Mouse (Mus musculus) heart, embryonic 13.5 days (tissue): Measurements from ENCODE around the gene Cemip2. TPM values are rescaled to one million over a fixed set of nuclear protein-coding genes. Genes with fewer than 3 reads are reported as not detected.
"Not testable (repeated sequence)": the region's sequence is repeated elsewhere in the genome, so short reads cannot be mapped to it uniquely, and the experiment has no call there.

Experiments used
- ATAC-seq: fragments of 200-750 bp; cut with Nextera tagmentation; 2 replicates; pipeline ENCODE4 v1.8.0; 2017; ENCODE audit warnings: moderate TSS enrichment; ENCODE audit not compliant: insufficient number of reproducible peaks, low FRiP score, low TSS enrichment; ENCODE audit errors: extremely low read depth
- H3K27ac ChIP-seq: fragments of 300-500 bp; sonication (generic); replicated peaks from 2 replicates; pipeline ENCODE4 v1.5.1; 2015; ENCODE audit warnings: moderate library complexity, mild to moderate bottlenecking, inconsistent platforms
- H3K27me3 ChIP-seq: fragments of 300-500 bp; sonication (generic); replicated peaks from 2 replicates; pipeline ENCODE4 v1.6.1; 2015; ENCODE audit warnings: mild to moderate bottlenecking, inconsistent platforms
- H3K36me3 ChIP-seq: fragments of 300-500 bp; sonication (generic); 2 replicates; pipeline ENCODE4 v1.6.1; 2015; ENCODE audit warnings: mild to moderate bottlenecking, inconsistent platforms
- H3K4me1 ChIP-seq: fragments of 300-500 bp; sonication (generic); 2 replicates; pipeline ENCODE4 v1.6.1; 2015; ENCODE audit warnings: inconsistent platforms
- H3K4me2 ChIP-seq: fragments of 300-500 bp; sonication (generic); 2 replicates; pipeline ENCODE4 v1.6.1; 2015; ENCODE audit warnings: inconsistent platforms, mild to moderate bottlenecking, moderate library complexity
- H3K4me3 ChIP-seq: fragments of 300-500 bp; sonication (generic); 2 replicates; pipeline ENCODE4 v1.5.1; 2015; ENCODE audit warnings: moderate library complexity, mild to moderate bottlenecking, inconsistent platforms
- H3K9ac ChIP-seq: fragments of 300-500 bp; sonication (generic); 2 replicates; pipeline ENCODE4 v1.6.1; 2015; ENCODE audit warnings: inconsistent platforms, mild to moderate bottlenecking, moderate library complexity
- H3K9me3 ChIP-seq: fragments of 300-500 bp; sonication (generic); 2 replicates; pipeline ENCODE4 v1.6.1; 2016; ENCODE audit warnings: inconsistent platforms
- WGBS: fragments of 180-500 bp; shearing (Covaris S2); methylation state at CpG from one replicate; pipeline ENCODE4 v1.1.7; 2015; ENCODE audit warnings: mixed read lengths; 5-methylcytosine and 5-hydroxymethylcytosine counted together
- polyA plus RNA-seq: library from polyadenylated mRNA; unstranded; fragments of >200 nt; fragmentation: Nextera tagmentation; extraction: Ambion mirVana; gene quantifications from 2 replicates; pipeline ENCODE4 v1.2.1, GENCODE M21; 2015

The Cemip2 gene
- polyA plus RNA-seq, 1 experiment from 2014 or later = 55.2 TPM

- Histone ChIP-seq H3K9me3 (0 out of 2 replicates have a peak, but pooled peaks cover 4% of the 10 kb centered on the region), H3K4me1 (peaks cover 22% of the 10 kb centered on the region), H3K4me3 (no peak overlapping the region), H3K27ac (no peak overlapping the region; the same call in 1 of the 2 replicates), H3K36me3 (peaks cover 76% of the 10 kb centered on the region), H3K27me3 (no peaks in the 10 kb centered on the region), H3K4me2 (no peak overlapping the region), H3K9ac (no peak overlapping the region)
- 58% methylated on average over 8 of the region's 8 CpGs for WGBS
- ATAC-seq = no peak
Observed at GRCm38 (mm10) chr19:21855421-21856128, 77.4 kb downstream of the Cemip2 start.

GRCm38 (mm10) chr19:21858846-21859521 lies 80.8 kb downstream of the Cemip2 start:
- Histone ChIP-seq H3K4me2 (no peak overlapping the region), H3K27ac (peak overlapping the region; percentile 67), H3K27me3 (no peaks in the 10 kb centered on the region), H3K9me3 (0 out of 2 replicates have a peak, but pooled peaks cover 4% of the 10 kb centered on the region), H3K9ac (no peak overlapping the region), H3K36me3 (peaks cover 56% of the 10 kb centered on the region), H3K4me1 (peaks cover 24% of the 10 kb centered on the region), H3K4me3 (no peak overlapping the region)
- ATAC-seq = peak; percentile 46; the same call in 1 of the 2 replicates
- WGBS = 30% methylated on average over 12 of the region's 12 CpGs

- no peak for ATAC-seq
- H3K4me1 ChIP-seq = peaks cover 21% of the 10 kb centered on the region
- H3K4me2 ChIP-seq = no peak overlapping the region
- 76% methylated on average over 5 of the region's 5 CpGs for WGBS
- H3K9me3 ChIP-seq = no peaks in the 10 kb centered on the region
- H3K4me3 ChIP-seq = no peak overlapping the region
- H3K27ac ChIP-seq = no peak overlapping the region
- no peaks in the 10 kb centered on the region for H3K27me3 ChIP-seq
- peaks cover 44% of the 10 kb centered on the region for H3K36me3 ChIP-seq
- no peak overlapping the region for H3K9ac ChIP-seq
Observed at GRCm38 (mm10) chr19:21860132-21860531, 82.0 kb downstream of the Cemip2 start.

DNA sequence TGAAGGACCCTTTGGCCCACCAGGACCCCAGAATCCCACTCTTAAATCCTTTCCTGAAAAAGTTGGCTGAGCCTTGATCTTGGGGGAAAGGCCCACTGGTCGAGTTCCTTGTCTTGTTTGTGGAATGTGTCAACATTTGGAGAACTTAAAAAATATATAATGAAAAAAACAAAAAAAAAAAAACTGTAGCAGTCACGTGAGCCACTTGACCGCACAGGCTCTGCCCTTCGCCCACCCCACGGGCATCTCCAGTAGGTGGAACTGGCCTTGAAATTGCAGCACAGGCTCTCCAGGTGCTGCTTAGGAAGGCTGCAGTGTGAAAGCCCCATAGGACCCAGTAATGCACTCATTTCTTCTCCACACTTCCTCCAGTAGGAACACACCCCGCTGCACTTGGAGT lies 82.8 kb downstream of the Cemip2 start:
- Histone ChIP-seq H3K4me1 (peaks cover 26% of the 10 kb centered on the region), H3K27ac (no peak overlapping the region), H3K27me3 (no peaks in the 10 kb centered on the region), H3K9ac (no peak overlapping the region), H3K9me3 (no peaks in the 10 kb centered on the region), H3K36me3 (peaks cover 38% of the 10 kb centered on the region), H3K4me3 (no peak overlapping the region), H3K4me2 (no peak overlapping the region)
- WGBS = 84% methylated on average over 6 of the region's 6 CpGs
- ATAC-seq = no peak

DNA sequence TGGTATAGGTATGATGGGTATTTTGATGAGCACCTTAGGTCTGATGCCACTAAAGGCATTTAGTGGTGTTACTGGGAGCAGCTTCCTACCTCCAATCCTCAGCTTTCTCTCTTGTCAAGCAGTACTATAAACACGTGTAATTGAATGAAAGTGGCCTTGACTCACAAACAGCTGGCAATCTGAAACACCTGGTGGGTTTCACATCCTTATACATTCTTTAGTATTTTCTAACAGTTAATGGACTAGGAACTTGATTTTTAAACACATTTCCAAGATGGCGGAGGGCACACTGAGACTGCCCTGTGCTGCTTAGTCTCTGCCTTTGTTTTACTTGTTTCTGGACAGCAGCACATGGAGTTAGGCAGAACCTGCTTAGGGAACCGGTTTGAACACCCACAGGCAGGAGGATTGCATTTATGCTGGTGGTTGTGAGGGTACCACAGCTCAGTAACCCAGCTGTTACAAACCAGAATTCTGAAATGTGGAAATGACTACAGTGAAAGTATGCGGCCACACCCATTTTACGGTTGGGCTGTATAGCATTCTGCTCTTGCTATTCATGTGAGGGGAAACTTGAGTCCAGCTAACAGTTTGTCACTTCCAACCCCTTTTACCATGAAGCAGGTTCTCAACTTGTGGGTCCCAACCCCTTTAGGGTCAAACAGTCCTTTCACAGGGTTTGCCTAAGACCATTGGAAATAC lies 84.3 kb downstream of the Cemip2 start:
- no peak for ATAC-seq
- no peaks in the 10 kb centered on the region for H3K9me3 ChIP-seq
- H3K4me1 ChIP-seq = peaks cover 35% of the 10 kb centered on the region
- peaks cover 22% of the 10 kb centered on the region for H3K36me3 ChIP-seq
- H3K9ac ChIP-seq = no peak overlapping the region
- no peak overlapping the region for H3K4me3 ChIP-seq
- H3K27me3 ChIP-seq = no peaks in the 10 kb centered on the region
- H3K4me2 ChIP-seq = no peak overlapping the region
- 79% methylated on average over 5 of the region's 5 CpGs for WGBS
- 0 out of 2 replicates have a peak overlapping the region, but pooled peaks have one; percentile 13 for H3K27ac ChIP-seq

GRCm38 (mm10) chr19:21862991-21863931 lies 85.1 kb downstream of the Cemip2 start:
- no peak for ATAC-seq
- H3K9ac ChIP-seq = no peak overlapping the region
- WGBS = 78% methylated on average over 9 of the region's 9 CpGs

GRCm38 (mm10) chr19:21865242-21866055 lies 87.3 kb downstream of the Cemip2 start:
- H3K4me1 ChIP-seq = peaks cover 27% of the 10 kb centered on the region
- peak overlapping the region; percentile 41; the same call in 1 of the 2 replicates for H3K27ac ChIP-seq
- no peak overlapping the region for H3K9ac ChIP-seq
- H3K9me3 ChIP-seq = no peaks in the 10 kb centered on the region
- no peaks in the 10 kb centered on the region for H3K27me3 ChIP-seq
- no peak overlapping the region for H3K4me2 ChIP-seq
- no peak for ATAC-seq
- no peak overlapping the region for H3K4me3 ChIP-seq
- WGBS = 54% methylated on average over 7 of the region's 7 CpGs
- peaks cover 10% of the 10 kb centered on the region for H3K36me3 ChIP-seq

More at GRCm38 (mm10) chr19:21862991-21863931, 85.1 kb downstream of the Cemip2 start:
- Histone ChIP-seq H3K9me3 (no peaks in the 10 kb centered on the region), H3K27me3 (no peaks in the 10 kb centered on the region), H3K4me3 (no peak overlapping the region), H3K27ac (peak overlapping the region; percentile 24; the same call in 1 of the 2 replicates), H3K4me2 (no peak overlapping the region), H3K4me1 (peaks cover 40% of the 10 kb centered on the region), H3K36me3 (peaks cover 17% of the 10 kb centered on the region)

DNA sequence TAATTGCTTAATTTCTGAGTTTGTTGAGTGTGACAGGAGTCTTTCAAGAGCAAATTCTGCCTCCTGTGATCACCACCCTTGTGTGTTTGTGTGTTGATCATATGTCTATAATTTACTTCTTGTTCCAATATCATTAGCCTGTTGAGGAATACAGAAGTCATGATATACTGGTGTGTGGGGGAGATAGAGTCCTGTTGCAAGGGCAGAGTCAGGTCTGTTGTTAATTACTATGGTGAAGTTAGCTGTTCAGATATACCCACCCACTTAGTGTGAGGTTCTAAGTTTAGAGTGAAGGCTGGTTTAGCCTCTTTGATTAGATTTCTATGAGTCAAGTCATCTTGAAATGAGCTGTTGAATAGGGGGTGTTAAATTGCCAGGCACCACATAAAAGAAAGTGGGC lies 88.0 kb downstream of the Cemip2 start:
- peak overlapping the region; percentile 41; the same call in 1 of the 2 replicates for H3K27ac ChIP-seq
- H3K4me1 ChIP-seq = peaks cover 27% of the 10 kb centered on the region
- no peaks in the 10 kb centered on the region for H3K9me3 ChIP-seq
- no peaks in the 10 kb centered on the region for H3K27me3 ChIP-seq
- no peak for ATAC-seq
- H3K36me3 ChIP-seq = peaks cover 5% of the 10 kb centered on the region
- H3K4me3 ChIP-seq = no peak overlapping the region
- H3K4me2 ChIP-seq = no peak overlapping the region
- no peak overlapping the region for H3K9ac ChIP-seq

DNA sequence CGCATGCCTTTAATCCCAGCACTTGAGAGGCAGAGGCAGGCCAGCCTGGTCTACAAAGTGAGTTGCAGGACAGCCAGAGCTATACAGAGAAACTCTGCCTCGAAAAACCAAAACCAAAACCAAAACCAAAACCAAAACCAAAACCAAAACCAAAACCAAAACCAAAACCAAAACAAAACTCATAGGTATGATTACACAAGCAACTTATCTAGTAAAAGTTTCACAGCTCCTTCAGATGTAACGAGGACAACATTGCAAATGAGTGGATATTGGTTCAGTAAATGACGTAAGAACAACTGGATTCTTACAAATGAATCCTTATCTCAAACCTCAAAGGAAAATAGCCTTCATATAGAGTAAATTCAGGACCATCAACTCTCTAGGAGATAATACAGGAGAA lies 88.6 kb downstream of the Cemip2 start:
- not testable (repeated sequence) for H3K9ac ChIP-seq, H3K9me3 ChIP-seq, ATAC-seq, H3K36me3 ChIP-seq, H3K4me2 ChIP-seq, H3K4me3 ChIP-seq, H3K27ac ChIP-seq, H3K27me3 ChIP-seq
- H3K4me1 ChIP-seq = peaks cover 27% of the 10 kb centered on the region
- WGBS = 85% methylated on average over 4 of the region's 4 CpGs

DNA sequence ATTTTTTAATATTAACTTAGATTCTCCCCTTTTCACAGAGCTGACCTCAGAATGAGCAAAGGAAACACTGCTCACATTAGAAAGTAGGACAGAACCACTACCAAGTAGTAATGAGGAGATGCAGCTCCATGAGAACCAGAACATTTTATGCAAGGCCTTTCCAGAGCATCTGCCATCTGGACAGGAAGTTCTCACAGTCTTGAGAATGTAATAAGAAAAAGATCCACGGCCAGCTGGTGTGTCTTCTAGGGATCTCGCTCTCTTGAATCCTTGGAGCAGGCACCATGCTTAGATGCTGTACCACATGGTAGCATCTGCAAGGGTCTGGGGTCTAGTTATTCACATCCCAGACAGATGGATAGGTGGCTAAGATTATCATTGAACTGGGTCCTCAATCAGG lies 90.3 kb downstream of the Cemip2 start:
- no peaks in the 10 kb centered on the region for H3K9me3 ChIP-seq
- H3K4me2 ChIP-seq = no peak overlapping the region
- no peak overlapping the region for H3K4me3 ChIP-seq
- H3K27ac ChIP-seq = no peak overlapping the region
- peaks cover 26% of the 10 kb centered on the region for H3K4me1 ChIP-seq
- H3K27me3 ChIP-seq = no peaks in the 10 kb centered on the region
- no peaks in the 10 kb centered on the region for H3K36me3 ChIP-seq
- 82% methylated on average over 2 of the region's 2 CpGs for WGBS
- no peak overlapping the region for H3K9ac ChIP-seq
- no peak for ATAC-seq
